Mouse (Mus musculus) frontal cortex, postnatal 14 days (tissue): Measurements from ENCODE around the gene Ldhc.
A peak's percentile ranks its signal among the peaks of the same experiment; 100 is the strongest.

Experiments
- DNase-seq, 2 experiments: peaks; one replicate each; pipeline ENCODE4 v3.0.0; 2022; ENCODE audit warnings: low spot score in 2 of 2

Ldhc gene

GRCm38 (mm10) chr7:46918678-46919371 is 57.8 kb downstream of the Ldhc start:
- DNase-seq, result no peak

GRCm38 (mm10) chr7:46919551-46920176 is 58.7 kb downstream of the Ldhc start, which contains the start of gene Tsg101:
Gene Tsg101 (minus strand): TSS chr7:46919969.
- DNase-seq, result peak; percentile 78 to 86

- no peak for DNase-seq
These were observed 61.1 kb downstream of the Ldhc start for GRCm38 (mm10) chr7:46922075-46922474.
